Mouse (Mus musculus) layer of hippocampus, postnatal 10 days (tissue): ENCODE data around the gene Senp5. TPM values are rescaled to one million over a fixed set of nuclear protein-coding genes. Genes with fewer than 3 reads are reported as not detected.

Experiments used
- microRNA-seq, 2 experiments: library from miRNA; unstranded; fragments of <30 nt; microRNA quantifications; one replicate each; pipeline ENCODE4 v1.2.0; 2021
- total RNA-seq, 2 experiments: library from RNA; stranded (reverse); gene quantifications; 2 replicates each; pipeline ENCODE4 v1.2.3; 2021

Senp5 gene
- total RNA-seq, 2 experiments from 2014 or later, result 41.5 to 42.7 TPM

Small RNA genes within 50 kb of the gene (microRNA-seq; reads per million reads assigned to microRNA genes)
- 0 reads per million in 2 experiments for gene Gm26269

Other genes with a start within 250 kb of the Senp5 start
- gene Meltf, start 124.5 kb downstream of the Senp5 start, total RNA-seq, result under 1 TPM; 0.18 to 0.36 TPM
- 1 to 10 TPM; 6.9 to 7.0 TPM for gene Pigz, start 69.4 kb downstream of the Senp5 start, total RNA-seq
- 10 to 100 TPM; 53.6 to 55.9 TPM for gene 0610012G03Rik, start 54.8 kb downstream of the Senp5 start, total RNA-seq
- gene Ncbp2, start 54.8 kb downstream of the Senp5 start, total RNA-seq, result 10 to 100 TPM; 49.1 to 57.3 TPM
- 10 to 100 TPM; 34.6 to 38.0 TPM for gene Pak2, start 76.1 kb upstream of the Senp5 start, total RNA-seq
- gene Pigx, start 96.5 kb upstream of the Senp5 start, total RNA-seq, result 10 to 100 TPM; 31.6 to 36.3 TPM
- gene Cep19, start 96.5 kb upstream of the Senp5 start, total RNA-seq, result 10 to 100 TPM; 58.9 to 62.3 TPM
- 1 to 10 TPM; 7.6 to 8.8 TPM for gene Nrros, start 162.3 kb upstream of the Senp5 start, total RNA-seq
- gene Bex6, start 176.5 kb upstream of the Senp5 start, total RNA-seq, result not detected
- gene Fbxo45, start 243.9 kb upstream of the Senp5 start, total RNA-seq, result 10 to 100 TPM; 40.0 to 40.2 TPM
- 10 to 100 TPM; 11.9 to 14.3 TPM for gene Wdr53, start 243.9 kb upstream of the Senp5 start, total RNA-seq